Mouse (Mus musculus) lung, postnatal 0 days (tissue): ENCODE results near the gene Vwa3b. TPM values are rescaled to one million over a fixed set of nuclear protein-coding genes. Genes with fewer than 3 reads are reported as not detected.

ENCODE experiments used
- ATAC-seq: fragments of 200-750 bp; cut with Nextera tagmentation; 2 replicates; pipeline ENCODE4 v1.8.0; 2017; ENCODE audit warnings: moderate library complexity
- DNase-seq: peaks from one replicate; pipeline ENCODE4 v3.0.0-alpha.2; 2016; ENCODE audit warnings: low spot score
- H3K27ac ChIP-seq: fragments of 300-500 bp; sonication (generic); 2 replicates; pipeline ENCODE4 v1.5.1; 2014; ENCODE audit warnings: antibody characterized with exemption, mild to moderate bottlenecking, low read length, mixed read lengths
- H3K27me3 ChIP-seq: fragments of 300-500 bp; sonication (generic); replicated peaks from 2 replicates; pipeline ENCODE4 v1.6.1; 2014; ENCODE audit warnings: low read length, mixed read lengths; ENCODE audit not compliant: insufficient read depth
- H3K36me3 ChIP-seq: fragments of 300-500 bp; sonication (generic); 2 replicates; pipeline ENCODE4 v1.6.1; 2014; ENCODE audit warnings: low read length, mixed read lengths; ENCODE audit not compliant: insufficient read depth
- H3K4me1 ChIP-seq: fragments of 300-500 bp; sonication (generic); 2 replicates; pipeline ENCODE4 v1.6.1; 2014; ENCODE audit warnings: antibody characterized with exemption, low read depth, low read length, mixed read lengths; ENCODE audit not compliant: insufficient read depth
- H3K4me2 ChIP-seq: fragments of 300-500 bp; sonication (generic); replicated peaks from 2 replicates; pipeline ENCODE4 v1.6.1; 2014; ENCODE audit warnings: low read depth, mild to moderate bottlenecking, low read length, moderate library complexity, mixed read lengths
- H3K4me3 ChIP-seq: fragments of 300-500 bp; sonication (generic); 2 replicates; pipeline ENCODE4 v1.5.1; 2014; ENCODE audit warnings: low read depth, low read length
- H3K9ac ChIP-seq: fragments of 300-500 bp; sonication (generic); replicated peaks from 2 replicates; pipeline ENCODE4 v1.6.1; 2014; ENCODE audit warnings: low read depth, mild to moderate bottlenecking
- H3K9me3 ChIP-seq: fragments of 300-500 bp; sonication (generic); 2 replicates; pipeline ENCODE4 v1.6.1; 2016; ENCODE audit warnings: low read length, mixed read lengths
- CTCF ChIP-seq: IDR thresholded peaks from 2 replicates; pipeline ENCODE4 v1.5.1; 2016; ENCODE audit warnings: antibody characterized with exemption, mild to moderate bottlenecking
- EP300 ChIP-seq: IDR thresholded peaks from 2 replicates; pipeline ENCODE4 v1.6.1; 2016; ENCODE audit warnings: antibody characterized with exemption, mild to moderate bottlenecking, control low read depth
- WGBS: fragments of 180-500 bp; shearing (Covaris S2); extraction: QIAGEN DNeasy Blood & Tissue Kit; methylation state at CpG from one replicate; pipeline ENCODE4 v1.1.7; 2014; 5-methylcytosine and 5-hydroxymethylcytosine counted together
- polyA plus RNA-seq: library from polyadenylated mRNA; unstranded; fragments of >200 nt; fragmentation: Nextera tagmentation; extraction: Ambion mirVana; gene quantifications from 2 replicates; pipeline ENCODE4 v1.2.1, GENCODE M21; 2015

Vwa3b gene
- polyA plus RNA-seq, 1 experiment from 2014 or later = 1.4 TPM

- TF ChIP-seq EP300 (no peak), CTCF (no peak)
- no peak for ATAC-seq
- Histone ChIP-seq H3K36me3 (no peaks in the 10 kb centered on the region), H3K9ac (no peak overlapping the region), H3K9me3 (no peaks in the 10 kb centered on the region), H3K27ac (no peak overlapping the region), H3K27me3 (no peaks in the 10 kb centered on the region), H3K4me2 (no peak overlapping the region), H3K4me3 (no peak overlapping the region), H3K4me1 (no peaks in the 10 kb centered on the region)
- 83% methylated on average over 7 of the region's 7 CpGs for WGBS
- DNase-seq = no peak
These were observed 123.5 kb downstream of the Vwa3b start for GRCm38 (mm10) chr1:37149866-37150265.

GRCm38 (mm10) chr1:37151896-37152295 lies 125.5 kb downstream of the Vwa3b start:
- Histone ChIP-seq H3K4me2 (no peak overlapping the region), H3K36me3 (no peaks in the 10 kb centered on the region), H3K9me3 (no peaks in the 10 kb centered on the region), H3K4me3 (no peak overlapping the region), H3K27me3 (no peaks in the 10 kb centered on the region), H3K4me1 (no peaks in the 10 kb centered on the region), H3K9ac (no peak overlapping the region), H3K27ac (no peak overlapping the region)
- ATAC-seq = no peak
- whole genome bisulfite sequencing = 87% methylated on average over 9 of the region's 9 CpGs
- no peak for DNase-seq
- TF ChIP-seq EP300 (no peak), CTCF (peak; percentile 15; the same call in 1 of the 2 replicates)

- Histone ChIP-seq H3K4me1 (no peaks in the 10 kb centered on the region), H3K4me2 (no peak overlapping the region), H3K9ac (no peak overlapping the region), H3K4me3 (no peak overlapping the region), H3K36me3 (no peaks in the 10 kb centered on the region), H3K27ac (no peak overlapping the region), H3K9me3 (0 out of 2 replicates have a peak, but pooled peaks cover 1% of the 10 kb centered on the region), H3K27me3 (no peaks in the 10 kb centered on the region)
- 20% methylated on average over 6 of the region's 6 CpGs for WGBS
- ATAC-seq (no peak), DNase-seq (no peak)
- TF ChIP-seq EP300 (no peak), CTCF (no peak)
These were observed 139.7 kb downstream of the Vwa3b start for GRCm38 (mm10) chr1:37166066-37166465.

DNA sequence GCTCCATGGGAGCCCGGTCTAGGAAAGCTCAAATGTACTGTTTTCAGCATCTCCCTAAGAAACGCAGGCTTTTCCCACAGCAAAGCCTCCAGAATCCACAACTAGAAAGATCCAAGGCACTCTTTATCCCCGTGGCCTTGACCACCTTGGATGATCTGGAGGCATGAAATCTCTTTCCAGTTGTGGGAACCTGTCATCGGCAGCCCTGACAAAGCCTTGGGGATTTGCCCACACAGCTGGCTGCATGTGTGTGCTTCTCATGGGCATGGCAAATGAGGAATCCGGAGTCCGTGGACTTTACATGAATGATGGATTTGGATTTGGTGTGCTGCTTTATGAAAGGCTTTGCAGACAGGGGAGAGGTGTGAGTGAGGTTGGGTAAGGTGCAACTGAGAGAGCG lies 141.5 kb downstream of the Vwa3b start:
- ATAC-seq (no peak), DNase-seq (no peak)
- no peak overlapping the region for H3K4me3 ChIP-seq
- no peak overlapping the region for H3K27ac ChIP-seq
- no peak overlapping the region for H3K4me2 ChIP-seq
- no peaks in the 10 kb centered on the region for H3K9me3 ChIP-seq
- no peaks in the 10 kb centered on the region for H3K36me3 ChIP-seq
- 72% methylated on average over 7 of the region's 7 CpGs for WGBS
- H3K27me3 ChIP-seq = no peaks in the 10 kb centered on the region
- H3K9ac ChIP-seq = no peak overlapping the region
- TF ChIP-seq EP300 (no peak), CTCF (no peak)
- no peaks in the 10 kb centered on the region for H3K4me1 ChIP-seq

DNA sequence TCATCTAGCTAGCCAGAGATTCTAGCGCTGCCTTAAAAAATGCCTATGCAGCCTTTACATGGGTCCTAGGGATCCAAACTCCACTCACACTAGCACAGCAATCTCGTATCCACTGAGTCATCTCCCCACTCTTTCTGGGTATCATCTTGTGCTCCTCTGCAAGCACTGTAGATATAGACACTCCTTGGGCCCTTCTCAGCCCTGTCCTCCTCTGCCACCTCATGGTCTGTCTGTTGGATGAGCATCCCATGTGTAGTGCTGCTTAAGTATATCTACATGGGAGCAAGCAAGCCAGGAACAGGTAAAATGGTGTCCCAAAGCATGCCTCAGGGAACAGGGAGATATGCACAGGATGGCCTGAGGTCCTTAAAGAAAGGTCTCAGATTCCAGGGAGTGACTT lies 151.5 kb downstream of the Vwa3b start:
- no peaks in the 10 kb centered on the region for H3K9me3 ChIP-seq
- H3K27ac ChIP-seq = no peak overlapping the region
- H3K27me3 ChIP-seq = no peaks in the 10 kb centered on the region
- DNase-seq (no peak), ATAC-seq (no peak)
- no peak overlapping the region for H3K4me3 ChIP-seq
- H3K36me3 ChIP-seq = no peaks in the 10 kb centered on the region
- no peak overlapping the region for H3K9ac ChIP-seq
- no peak overlapping the region for H3K4me2 ChIP-seq
- TF ChIP-seq CTCF (peak; percentile 14; the same call in 1 of the 2 replicates), EP300 (no peak)
- no peaks in the 10 kb centered on the region for H3K4me1 ChIP-seq
- 78% methylated on average over 2 of the region's 2 CpGs for WGBS

DNA sequence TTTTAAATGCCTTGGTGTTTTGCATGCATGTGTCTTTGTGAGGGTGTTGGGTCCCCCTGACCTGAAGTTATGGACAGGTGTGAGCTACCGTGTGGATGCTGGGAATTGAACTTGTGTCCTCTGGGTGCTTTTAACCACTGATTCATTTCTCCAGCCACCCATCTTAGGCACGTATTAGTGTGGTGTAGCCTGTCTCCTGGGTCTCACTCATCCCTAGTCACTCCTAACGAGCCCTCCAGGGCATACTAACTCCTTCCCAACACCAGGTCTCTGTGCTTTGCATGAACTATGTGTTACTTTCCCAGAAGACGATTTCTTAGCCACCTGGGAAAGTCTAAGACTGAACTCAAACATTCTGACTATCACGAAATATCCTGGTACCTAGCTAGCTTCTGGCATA lies 153.5 kb downstream of the Vwa3b start:
- DNase-seq = no peak
- Histone ChIP-seq H3K9me3 (no peaks in the 10 kb centered on the region), H3K4me3 (no peak overlapping the region), H3K4me1 (no peaks in the 10 kb centered on the region), H3K9ac (no peak overlapping the region), H3K4me2 (no peak overlapping the region), H3K27me3 (no peaks in the 10 kb centered on the region), H3K27ac (no peak overlapping the region), H3K36me3 (no peaks in the 10 kb centered on the region)
- 65% methylated on average over 5 of the region's 5 CpGs for WGBS
- ATAC-seq = no peak
- TF ChIP-seq CTCF = no peak
- TF ChIP-seq EP300 = no peak

DNA sequence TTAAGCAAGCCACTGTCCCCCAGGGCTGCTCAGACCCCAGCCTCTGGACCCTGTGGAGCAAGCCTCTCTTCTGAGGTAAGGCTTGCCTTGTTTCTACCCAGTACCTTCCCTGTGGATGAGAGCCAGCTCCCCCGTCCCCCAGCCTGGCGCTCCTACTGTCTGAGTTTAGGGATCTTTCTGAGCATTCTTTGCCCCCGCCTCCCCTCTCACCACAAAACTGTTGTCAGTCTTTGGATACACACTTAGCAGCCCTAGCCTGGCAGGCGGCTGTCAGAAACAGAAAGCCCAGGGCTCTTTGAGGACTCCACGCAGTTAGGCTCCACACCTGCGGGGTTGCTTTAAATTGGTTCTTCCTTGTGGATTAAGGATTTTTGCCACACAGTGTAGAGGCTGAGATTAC lies 160.7 kb downstream of the Vwa3b start:
- ATAC-seq = no peak

More for the DNA sequence above, 160.7 kb downstream of the Vwa3b start:
- Histone ChIP-seq H3K27ac (no peak overlapping the region), H3K36me3 (no peaks in the 10 kb centered on the region), H3K4me3 (no peak overlapping the region), H3K4me1 (no peaks in the 10 kb centered on the region), H3K9ac (no peak overlapping the region), H3K9me3 (no peaks in the 10 kb centered on the region), H3K4me2 (no peak overlapping the region), H3K27me3 (no peaks in the 10 kb centered on the region)
- WGBS = 70% methylated on average over 6 of the region's 6 CpGs
- no peak for DNase-seq
- no peak for TF ChIP-seq EP300
- no peak for TF ChIP-seq CTCF
